Mouse (Mus musculus): ENCODE data around the gene Cachd1.
A peak's percentile ranks its signal among the peaks of the same experiment; 100 is the strongest.

The Cachd1 gene

GRCm38 (mm10) chr4:100793147-100793546 is 16.7 kb downstream of the Cachd1 start:
- peak; percentile 73 for DNase-seq (ENCODE audit: low spot score)

DNA sequence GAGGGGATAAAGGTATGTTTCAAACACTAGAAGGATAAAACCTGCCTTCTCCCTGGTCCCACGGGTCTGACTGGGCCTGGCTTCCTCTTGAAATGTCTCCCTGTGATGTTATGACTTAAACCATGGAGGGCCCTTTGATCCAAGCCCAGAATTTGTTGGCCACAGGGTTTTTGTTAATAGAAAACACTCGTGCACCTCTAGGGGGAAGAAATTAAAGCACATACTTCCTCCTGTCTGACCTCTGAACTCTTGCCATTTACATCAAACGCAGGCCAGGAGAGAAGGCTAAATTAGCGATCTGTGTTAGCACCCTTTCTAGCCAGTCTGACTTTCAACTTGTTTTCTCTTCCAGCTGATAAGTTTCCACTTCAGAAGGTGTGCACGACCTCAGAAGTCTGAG is 19.0 kb downstream of the Cachd1 start:
- DNase-seq (ENCODE audit: low spot score), result no peak

GRCm38 (mm10) chr4:100800730-100801442 is 24.4 kb downstream of the Cachd1 start:
- no peak for DNase-seq (ENCODE audit: low spot score)

DNA sequence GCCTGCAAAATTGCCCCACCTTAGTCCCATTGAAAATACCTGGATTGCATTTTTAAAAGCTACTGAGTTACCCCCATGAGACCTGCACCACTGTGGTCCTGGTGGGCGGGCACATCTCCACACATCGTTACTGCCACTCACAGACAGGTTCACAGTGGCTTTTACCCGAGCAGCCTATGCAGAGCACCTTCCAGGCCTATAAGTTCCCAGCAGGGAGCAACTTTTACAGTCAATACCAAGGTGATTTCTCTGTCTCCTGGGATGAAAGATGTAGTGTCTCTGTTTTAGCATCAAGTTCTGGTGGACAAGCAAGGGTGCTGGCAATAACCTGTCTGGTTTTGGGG is 24.9 kb downstream of the Cachd1 start:
- no peak for DNase-seq (ENCODE audit: low spot score)

GRCm38 (mm10) chr4:100811057-100811695 is 34.7 kb downstream of the Cachd1 start:
- no peak for DNase-seq (ENCODE audit: low spot score)

- DNase-seq (ENCODE audit: low spot score), result no peak
Observed at GRCm38 (mm10) chr4:100811802-100812510, 35.5 kb downstream of the Cachd1 start.

GRCm38 (mm10) chr4:100813767-100814461 is 37.4 kb downstream of the Cachd1 start:
- DNase-seq (ENCODE audit: low spot score), result peak; percentile 37

DNA sequence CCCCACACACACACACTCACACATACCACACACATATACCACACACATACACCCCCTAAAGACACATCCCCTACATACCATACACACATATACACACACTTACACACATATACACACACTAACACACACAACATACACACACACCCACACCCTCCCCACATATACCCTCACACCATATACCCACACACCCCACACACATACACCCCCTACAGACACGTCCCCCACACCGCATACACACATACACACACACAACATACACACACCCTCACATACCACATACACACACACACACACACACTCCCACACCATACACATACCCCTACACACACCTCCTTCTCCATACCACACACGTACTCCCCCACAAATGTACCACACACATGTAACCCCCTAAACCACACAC is 42.8 kb downstream of the Cachd1 start:
- no peak for DNase-seq (ENCODE audit: low spot score)

- DNase-seq (ENCODE audit: low spot score), result no peak
Observed at GRCm38 (mm10) chr4:100822526-100822925, 46.1 kb downstream of the Cachd1 start.

GRCm38 (mm10) chr4:100827374-100827773 is 50.9 kb downstream of the Cachd1 start:
- no peak for DNase-seq (ENCODE audit: low spot score)

DNA sequence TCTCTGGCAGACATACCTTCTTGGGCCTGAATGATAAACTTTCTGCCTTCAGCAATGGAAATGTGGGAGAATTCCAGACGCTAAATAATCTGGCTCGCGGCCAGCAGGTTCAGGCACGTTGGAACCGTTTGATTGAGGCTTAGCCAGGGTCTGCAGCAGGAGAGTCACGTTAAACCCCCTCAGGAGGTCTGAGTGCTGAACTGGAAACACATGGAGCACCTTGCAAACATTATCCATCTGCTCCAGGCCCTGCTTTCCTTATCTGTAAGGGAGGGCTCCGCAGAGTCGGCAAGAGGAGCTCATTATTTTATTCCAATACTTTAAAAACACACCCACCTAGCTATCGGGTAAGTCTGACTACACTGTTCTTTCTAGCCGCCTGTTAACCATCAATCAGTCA is 52.3 kb downstream of the Cachd1 start:
- peak; percentile 51 for DNase-seq (ENCODE audit: low spot score)

DNA sequence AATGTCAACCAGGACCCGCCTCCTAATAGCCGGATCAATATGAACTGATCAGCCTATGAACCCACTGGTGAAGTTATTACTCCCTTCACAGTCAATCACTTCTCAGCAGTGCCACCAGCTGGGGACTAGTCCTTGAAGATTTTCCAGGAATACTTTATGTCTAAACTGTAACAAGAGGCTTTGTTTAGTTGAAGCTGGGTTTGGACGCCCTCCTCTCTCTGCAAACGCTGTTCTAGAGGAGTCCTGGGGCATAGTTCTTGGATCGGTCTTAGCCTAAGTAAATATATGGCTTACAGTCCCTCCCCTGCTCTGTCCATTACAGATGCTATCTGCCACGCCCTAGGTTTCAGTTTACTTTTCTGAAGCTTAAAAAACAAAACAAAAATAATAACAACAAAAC is 60.7 kb downstream of the Cachd1 start:
- no peak for DNase-seq (ENCODE audit: low spot score)

- no peak for DNase-seq (ENCODE audit: low spot score)
Observed at GRCm38 (mm10) chr4:100842629-100843028, 66.2 kb downstream of the Cachd1 start.

DNA sequence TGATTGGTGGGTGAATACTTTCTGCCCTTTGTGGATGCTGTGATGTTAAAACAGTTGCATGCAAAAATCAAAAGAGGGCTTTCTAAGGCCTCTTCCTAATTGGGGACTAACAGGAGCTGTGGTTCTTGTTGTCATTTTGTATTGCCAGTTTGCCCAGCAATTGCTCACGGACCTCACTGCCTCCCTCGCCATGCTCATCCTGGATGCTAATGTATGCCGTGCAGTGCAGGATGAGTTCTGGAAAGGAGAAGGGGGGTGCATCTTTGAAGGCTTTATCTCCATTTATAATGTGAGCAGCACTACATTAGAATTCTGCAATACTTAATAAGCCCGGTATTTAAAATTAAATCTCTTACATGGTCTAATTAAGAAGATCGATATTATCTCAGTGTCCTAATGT is 66.6 kb downstream of the Cachd1 start:
- no peak for DNase-seq (ENCODE audit: low spot score)

DNA sequence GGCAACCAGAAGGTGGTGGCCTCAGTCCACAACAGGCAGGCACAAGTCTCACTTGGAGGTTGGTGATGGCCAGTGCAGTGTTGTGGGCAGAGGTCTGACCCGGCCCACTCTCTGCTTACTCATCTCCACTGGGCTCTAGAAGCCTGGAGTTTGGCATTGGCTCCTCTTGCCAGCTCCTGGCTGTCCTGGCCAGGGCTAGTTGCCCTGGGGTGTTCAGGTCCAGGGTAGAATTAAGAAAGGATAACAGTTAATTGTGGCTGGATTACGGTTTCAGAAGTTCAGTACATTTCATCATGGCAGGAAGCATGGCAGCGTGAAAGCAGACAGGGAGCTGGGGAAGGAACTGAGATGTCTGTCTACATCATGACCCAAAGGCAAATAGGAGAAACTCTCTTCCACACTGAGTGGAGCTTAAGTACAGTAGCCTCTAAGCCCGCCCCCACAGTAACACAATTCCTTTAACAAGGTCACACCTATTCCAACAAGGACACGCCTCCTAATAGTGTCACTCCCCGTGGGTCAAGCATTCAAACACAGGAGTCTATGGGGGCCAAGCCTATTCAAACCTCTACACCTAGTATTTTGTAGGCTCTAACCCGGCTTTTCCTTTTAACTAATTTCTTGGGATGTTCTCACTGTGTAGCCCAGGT is 74.5 kb downstream of the Cachd1 start:
- DNase-seq (ENCODE audit: low spot score), result no peak

- DNase-seq (ENCODE audit: low spot score), result no peak
Observed at GRCm38 (mm10) chr4:100852448-100852847, 76.0 kb downstream of the Cachd1 start.

DNA sequence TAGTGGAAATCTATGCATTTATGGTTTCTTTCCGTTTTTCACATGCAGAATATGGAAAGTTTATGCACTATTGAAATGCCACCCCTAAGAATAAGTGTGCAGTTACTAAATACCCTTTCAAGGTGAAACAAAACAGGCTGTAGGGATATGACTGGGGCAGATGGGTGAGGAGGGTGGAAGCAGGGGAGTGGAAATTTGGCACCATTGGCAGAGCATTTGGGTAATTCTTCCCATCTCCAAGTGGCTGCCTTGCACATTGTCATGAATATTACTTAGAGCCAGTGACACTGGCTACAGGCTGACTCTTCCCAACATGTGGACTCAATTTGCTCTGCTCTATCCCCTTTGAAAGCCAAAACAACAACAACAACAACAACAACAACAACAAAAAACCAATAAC is 77.0 kb downstream of the Cachd1 start:
- DNase-seq (ENCODE audit: low spot score), result no peak

DNA sequence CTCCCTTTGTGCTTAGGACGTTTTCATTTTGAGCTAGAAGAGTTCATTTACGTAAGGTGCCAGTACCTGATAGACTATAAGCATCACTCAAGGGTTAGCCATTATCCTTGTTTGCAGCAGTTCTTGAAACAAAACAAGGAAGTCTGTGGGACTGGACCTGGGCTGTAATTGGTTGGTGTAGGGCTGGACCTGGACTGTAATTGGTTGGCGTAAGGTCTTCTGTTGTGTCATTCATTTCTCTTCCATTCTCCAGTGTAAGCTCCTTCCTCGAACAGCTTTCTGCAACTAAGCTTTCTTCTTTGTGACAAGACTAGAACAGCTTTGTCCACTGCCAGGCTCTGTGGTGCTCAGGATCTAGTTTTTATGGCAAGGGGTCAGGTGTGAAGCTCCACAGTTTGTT is 78.9 kb downstream of the Cachd1 start:
- DNase-seq (ENCODE audit: low spot score), result no peak

DNA sequence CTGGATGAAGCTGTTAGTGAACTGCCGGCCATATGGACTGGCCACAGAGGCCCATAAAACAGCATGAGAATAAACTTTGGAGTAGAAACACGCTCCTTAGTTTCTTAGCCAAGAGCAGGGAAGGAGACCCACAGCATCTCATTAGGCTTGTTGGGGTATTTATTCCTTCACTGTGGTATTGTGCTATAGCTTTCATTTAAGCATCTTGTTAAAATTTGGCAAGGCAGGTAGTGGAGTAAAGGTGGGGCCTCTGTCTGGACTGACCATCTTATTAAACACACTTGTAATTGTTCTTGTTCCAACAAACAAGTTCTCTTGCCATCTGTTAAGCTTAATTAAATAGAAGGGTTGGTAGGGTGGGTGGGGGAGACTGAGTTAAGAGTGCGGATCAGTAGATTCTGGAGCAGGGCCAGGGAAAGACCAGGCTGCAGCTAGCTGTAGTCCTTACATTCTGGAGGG is 81.0 kb downstream of the Cachd1 start:
- no peak for DNase-seq (ENCODE audit: low spot score)

DNA sequence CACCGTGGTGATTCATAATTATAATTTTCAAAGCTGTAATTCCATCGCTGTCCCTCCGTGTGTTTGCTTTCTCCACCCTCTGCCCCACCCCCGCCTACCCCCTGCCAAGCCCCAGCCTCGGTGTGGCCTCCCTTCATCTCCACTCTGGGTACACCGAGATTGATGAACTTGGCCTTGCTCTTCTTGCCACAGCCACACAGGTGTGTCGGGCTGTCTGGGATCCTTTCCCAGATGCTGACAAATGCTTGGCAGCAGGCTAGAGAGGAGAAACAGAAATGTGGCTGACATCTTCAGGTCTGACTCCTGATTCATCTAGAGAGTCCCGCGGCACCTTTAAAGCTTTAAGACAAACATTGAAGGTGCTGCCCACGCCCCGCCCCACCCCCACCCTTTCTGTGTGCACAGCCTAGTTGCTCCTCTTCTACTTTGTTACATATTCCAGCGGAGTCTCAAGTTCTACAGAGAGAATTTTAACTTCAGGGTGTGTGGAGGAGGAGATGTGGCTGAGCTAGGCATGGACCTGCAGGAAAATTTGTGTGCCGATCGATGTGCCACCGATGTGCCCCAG is 87.5 kb downstream of the Cachd1 start:
- DNase-seq (ENCODE audit: low spot score), result no peak

DNA sequence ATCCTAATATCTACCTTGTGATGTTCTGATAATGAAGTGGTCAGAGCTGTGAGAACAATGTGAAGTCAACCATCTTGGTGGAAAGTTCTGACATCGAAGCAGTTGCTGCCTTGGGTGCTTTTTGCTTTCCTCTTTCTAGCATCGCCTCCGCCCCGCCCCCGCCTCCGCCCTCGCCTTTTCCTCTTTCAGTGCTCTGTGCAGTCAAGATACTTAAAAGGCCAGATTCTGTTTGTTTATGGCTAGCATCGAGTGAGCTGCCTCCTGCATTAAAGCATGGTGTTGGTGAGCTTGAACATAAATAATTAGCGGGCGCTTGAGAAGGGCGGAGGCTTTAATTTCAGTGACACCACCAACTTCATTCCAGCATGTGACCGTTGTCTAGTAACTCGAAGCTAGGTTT is 88.9 kb downstream of the Cachd1 start:
- DNase-seq (ENCODE audit: low spot score), result no peak

All from yolk sac, embryonic 10.5 days (tissue).